18 mouse cellular contexts compared by ENCODE assay signal in genomic region chr14:86677015-86677414, GRCm38 (mm10).
A peak's percentile ranks its signal among the peaks of the same experiment; 100 is the strongest.
DNase-seq lines count a peak whose midpoint lies in the region; ATAC-seq lines count a peak whose summit lies in the region.
"Had no signal": no experiment of that assay in that cellular context is flagged by ENCODE, and none has a peak within 500 bp of the region (broad histone marks: within the 10 kb centered on the region; RNA-seq: fewer than 3 reads in every experiment).

No protein-coding gene starts in this region.

- 26% methylated on average over 6 of the region's 6 CpGs for WGBS in neural tube, embryonic 13.5 days
- 21% methylated on average over 6 of the region's 6 CpGs for WGBS in neural tube, embryonic 15.5 days
- whole genome bisulfite sequencing in hindbrain, embryonic 14.5 days: 23% methylated on average over 6 of the region's 6 CpGs

- no peak for DNase-seq in frontal cortex, postnatal 10 days (ENCODE audit: low spot score in 2 of 2)
- no peak for DNase-seq in hindbrain, embryonic 14.5 days (ENCODE audit: low spot score)
- DNase-seq in telencephalon, adult 2 months (ENCODE audit: low read depth, low spot score): peak; percentile 48
- DNase-seq in spleen, postnatal 36 days (ENCODE audit: low spot score in 2 of 2): no peak
- DNase-seq in retina, embryonic 14.5 days (ENCODE audit: low spot score): no peak
- DNase-seq: cerebellum, adult 11-12 months; gastrocnemius, postnatal 36 days; heart, postnatal 4 days; kidney, adult 18-20 months; kidney, postnatal 25 days had no signal

- ATAC-seq in frontal cortex, adult (ENCODE audit: low TSS enrichment): peak; percentile 90
- ATAC-seq in neural tube, embryonic 13.5 days (ENCODE audit: low read depth): peak; percentile 65; the same call in 1 of the 2 replicates
- ATAC-seq in neural tube, embryonic 15.5 days (ENCODE audit: low FRiP score): no peak
- ATAC-seq in hindbrain, embryonic 14.5 days (ENCODE audit: low FRiP score): peak; percentile 55; the same call in 1 of the 2 replicates
- ATAC-seq: liver, embryonic 12.5 days had no signal

- H3K36me3 ChIP-seq in neural tube, embryonic 13.5 days: no peaks in the 10 kb centered on the region
- no peaks in the 10 kb centered on the region for H3K36me3 ChIP-seq in neural tube, embryonic 15.5 days
- H3K36me3 ChIP-seq in hindbrain, embryonic 14.5 days (replicated peaks; ENCODE audit: control insufficient read depth, insufficient read depth): no peaks in the 10 kb centered on the region
- H3K36me3 ChIP-seq: embryonic facial prominence, embryonic 13.5 days; heart, embryonic 12.5 days; limb, embryonic 10.5 days; liver, embryonic 12.5 days; midbrain, embryonic 12.5 days had no signal

- H3K4me2 ChIP-seq in neural tube, embryonic 13.5 days: no peak overlapping the region
- no peak overlapping the region for H3K4me2 ChIP-seq in neural tube, embryonic 15.5 days
- no peak overlapping the region for H3K4me2 ChIP-seq in hindbrain, embryonic 14.5 days (replicated peaks)
- H3K4me2 ChIP-seq: embryonic facial prominence, embryonic 13.5 days; heart, embryonic 12.5 days; liver, embryonic 12.5 days; midbrain, embryonic 12.5 days had no signal

- H3K4me3 ChIP-seq in neural tube, embryonic 13.5 days: no peak overlapping the region
- H3K4me3 ChIP-seq in neural tube, embryonic 15.5 days (replicated peaks): no peak overlapping the region
- no peak overlapping the region for H3K4me3 ChIP-seq in hindbrain, embryonic 14.5 days (replicated peaks; ENCODE audit: low read length)
- H3K4me3 ChIP-seq: embryonic facial prominence, embryonic 13.5 days; heart, embryonic 12.5 days; limb, embryonic 10.5 days; liver, embryonic 12.5 days; midbrain, embryonic 12.5 days had no signal

- peaks cover 10% of the 10 kb centered on the region; the same call in 1 of the 2 replicates for H3K4me1 ChIP-seq in neural tube, embryonic 13.5 days (replicated peaks)
- H3K4me1 ChIP-seq in neural tube, embryonic 15.5 days: peaks cover 4% of the 10 kb centered on the region; the same call in 1 of the 2 replicates
- H3K4me1 ChIP-seq in hindbrain, embryonic 14.5 days (replicated peaks; ENCODE audit: control insufficient read depth, insufficient read depth, low read length): 0 out of 2 replicates have a peak, but pooled peaks cover 9% of the 10 kb centered on the region
- H3K4me1 ChIP-seq: embryonic facial prominence, embryonic 13.5 days; limb, embryonic 10.5 days; liver, embryonic 12.5 days had no signal

- H3K27ac ChIP-seq in neural tube, embryonic 13.5 days (replicated peaks): no peak overlapping the region
- no peak overlapping the region for H3K27ac ChIP-seq in neural tube, embryonic 15.5 days (replicated peaks)
- H3K27ac ChIP-seq in hindbrain, embryonic 14.5 days: 0 out of 2 replicates have a peak overlapping the region, but pooled peaks have one; percentile 2
- H3K27ac ChIP-seq: embryonic facial prominence, embryonic 13.5 days; limb, embryonic 10.5 days; liver, embryonic 12.5 days; midbrain, embryonic 12.5 days had no signal

- no peak overlapping the region for H3K9ac ChIP-seq in neural tube, embryonic 13.5 days
- no peak overlapping the region for H3K9ac ChIP-seq in neural tube, embryonic 15.5 days (replicated peaks)
- H3K9ac ChIP-seq in hindbrain, embryonic 14.5 days: no peak overlapping the region
- H3K9ac ChIP-seq: embryonic facial prominence, embryonic 13.5 days; heart, embryonic 12.5 days; liver, embryonic 12.5 days; midbrain, embryonic 12.5 days had no signal

- H3K9me3 ChIP-seq in neural tube, embryonic 13.5 days: no peaks in the 10 kb centered on the region
- no peaks in the 10 kb centered on the region for H3K9me3 ChIP-seq in neural tube, embryonic 15.5 days (replicated peaks)
- no peaks in the 10 kb centered on the region for H3K9me3 ChIP-seq in hindbrain, embryonic 14.5 days (ENCODE audit: control insufficient read depth, low read length)
- H3K9me3 ChIP-seq: embryonic facial prominence, embryonic 13.5 days; heart, embryonic 12.5 days; limb, embryonic 10.5 days; liver, embryonic 12.5 days; midbrain, embryonic 12.5 days had no signal

- no peaks in the 10 kb centered on the region for H3K27me3 ChIP-seq in neural tube, embryonic 13.5 days
- H3K27me3 ChIP-seq in neural tube, embryonic 15.5 days (replicated peaks): no peaks in the 10 kb centered on the region
- H3K27me3 ChIP-seq in hindbrain, embryonic 14.5 days (ENCODE audit: control insufficient read depth, insufficient read depth, low read length): no peaks in the 10 kb centered on the region
- H3K27me3 ChIP-seq: embryonic facial prominence, embryonic 13.5 days; heart, embryonic 12.5 days; liver, embryonic 12.5 days; midbrain, embryonic 12.5 days had no signal
